Mouse (Mus musculus) midbrain, embryonic 11.5 days (tissue): ENCODE measurements at regions not wholly inside any gene's neighbourhood (a gene's known extent, or its start where the extent isn't known, plus 50 kb on each side); places are given as distances from the start of the nearest gene placed in this dataset.
A peak's percentile ranks its signal among the peaks of the same experiment; 100 is the strongest.

ENCODE experiments used
- ATAC-seq: fragments of 200-750 bp; cut with Nextera tagmentation; 2 replicates; pipeline ENCODE4 v1.8.0; 2017; ENCODE audit warnings: moderate TSS enrichment, moderate library complexity; ENCODE audit not compliant: low FRiP score
- DNase-seq: peaks from one replicate; pipeline ENCODE4 v3.0.0; 2015; ENCODE audit warnings: low spot score; ENCODE audit errors: missing footprints
- H3K27ac ChIP-seq: fragments of 300-500 bp; sonication (generic); 2 replicates; pipeline ENCODE4 v1.5.1; 2014; ENCODE audit warnings: low read depth, low read length
- H3K27me3 ChIP-seq: fragments of 300-500 bp; sonication (generic); 2 replicates; pipeline ENCODE4 v1.6.1; 2014; ENCODE audit warnings: mild to moderate bottlenecking, low read length, moderate library complexity, mixed read lengths; ENCODE audit not compliant: control insufficient read depth, insufficient read depth
- H3K36me3 ChIP-seq: fragments of 300-500 bp; sonication (generic); 2 replicates; pipeline ENCODE4 v1.6.1; 2014; ENCODE audit warnings: mild to moderate bottlenecking, low read length, moderate library complexity, mixed read lengths; ENCODE audit not compliant: control insufficient read depth, insufficient read depth
- H3K4me1 ChIP-seq: fragments of 300-500 bp; sonication (generic); 2 replicates; pipeline ENCODE4 v1.6.1; 2014; ENCODE audit warnings: low read length; ENCODE audit not compliant: control insufficient read depth, insufficient read depth
- H3K4me2 ChIP-seq: fragments of 300-500 bp; sonication (generic); 2 replicates; pipeline ENCODE4 v1.6.1; 2014; ENCODE audit warnings: mild to moderate bottlenecking, moderate library complexity
- H3K4me3 ChIP-seq: fragments of 300-500 bp; sonication (generic); 2 replicates; pipeline ENCODE4 v1.5.1; 2014; ENCODE audit warnings: low read depth, low read length
- H3K9ac ChIP-seq: fragments of 300-500 bp; sonication (generic); 2 replicates; pipeline ENCODE4 v1.6.1; 2014; ENCODE audit warnings: low read length
- H3K9me3 ChIP-seq: fragments of 300-500 bp; sonication (generic); 2 replicates; pipeline ENCODE4 v1.6.1; 2016; ENCODE audit warnings: low read length; ENCODE audit not compliant: control insufficient read depth
- WGBS: fragments of 180-500 bp; shearing (Covaris S2); extraction: QIAGEN DNeasy Blood & Tissue Kit; methylation state at CpG from one replicate; pipeline ENCODE4 v1.1.7; 2014; 5-methylcytosine and 5-hydroxymethylcytosine counted together

DNA sequence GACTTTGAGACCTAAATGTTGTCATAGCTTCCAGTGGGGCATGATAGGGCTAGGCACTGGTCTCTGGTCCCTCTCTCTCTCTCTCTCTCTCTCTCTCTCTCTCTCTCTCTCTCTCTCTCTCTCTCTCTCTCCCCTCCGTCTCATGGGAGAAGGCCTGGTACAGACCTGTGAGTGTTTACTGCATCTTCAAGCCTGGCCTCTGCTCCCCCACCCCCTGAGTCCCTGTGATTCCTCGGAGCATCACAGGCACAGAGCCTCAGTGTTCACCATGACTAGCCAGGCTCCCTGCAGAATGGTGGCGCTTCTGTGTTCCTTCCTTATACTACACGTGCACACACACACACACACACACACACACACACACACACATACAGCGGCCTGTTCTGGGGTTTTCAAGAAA lies 94.6 kb upstream of the Ankrd55 start:
- no peak overlapping the region for H3K4me2 ChIP-seq
- no peak for ATAC-seq
- no peaks in the 10 kb centered on the region for H3K36me3 ChIP-seq
- 77% methylated on average over 5 of the region's 5 CpGs for WGBS
- no peak overlapping the region for H3K9ac ChIP-seq
- H3K4me3 ChIP-seq: no peak overlapping the region
- no peaks in the 10 kb centered on the region for H3K9me3 ChIP-seq
- H3K27ac ChIP-seq: no peak overlapping the region
- no peaks in the 10 kb centered on the region; the same call in 1 of the 2 replicates for H3K4me1 ChIP-seq
- H3K27me3 ChIP-seq: no peaks in the 10 kb centered on the region; the same call in 1 of the 2 replicates
- peak; percentile 66 for DNase-seq

DNA sequence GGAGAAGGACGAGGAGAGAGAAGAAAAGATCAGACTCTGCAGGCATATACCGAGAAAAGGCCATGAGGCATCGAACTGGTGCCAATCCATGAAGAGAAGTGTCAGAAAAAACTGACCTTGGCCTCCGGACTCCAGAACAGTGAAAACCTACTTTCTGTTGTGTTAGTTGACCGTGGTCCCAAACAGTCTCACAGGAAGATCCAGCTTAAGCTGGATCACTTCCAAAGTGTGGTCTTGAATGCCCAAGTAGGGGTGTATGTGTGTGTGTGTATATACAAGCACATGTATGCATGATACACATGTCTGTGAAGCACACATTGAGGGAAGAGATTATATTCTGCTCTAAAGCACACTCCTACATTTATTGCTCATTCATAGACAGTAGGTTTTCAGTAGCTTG lies 93.3 kb upstream of the Ankrd55 start:
- Histone ChIP-seq H3K27me3 (no peaks in the 10 kb centered on the region; the same call in 1 of the 2 replicates), H3K9me3 (no peaks in the 10 kb centered on the region), H3K4me3 (no peak overlapping the region), H3K4me1 (no peaks in the 10 kb centered on the region; the same call in 1 of the 2 replicates), H3K36me3 (no peaks in the 10 kb centered on the region), H3K9ac (no peak overlapping the region), H3K27ac (no peak overlapping the region), H3K4me2 (no peak overlapping the region)
- 80% methylated on average over 5 of the region's 5 CpGs for whole genome bisulfite sequencing
- DNase-seq (no peak), ATAC-seq (no peak)

DNA sequence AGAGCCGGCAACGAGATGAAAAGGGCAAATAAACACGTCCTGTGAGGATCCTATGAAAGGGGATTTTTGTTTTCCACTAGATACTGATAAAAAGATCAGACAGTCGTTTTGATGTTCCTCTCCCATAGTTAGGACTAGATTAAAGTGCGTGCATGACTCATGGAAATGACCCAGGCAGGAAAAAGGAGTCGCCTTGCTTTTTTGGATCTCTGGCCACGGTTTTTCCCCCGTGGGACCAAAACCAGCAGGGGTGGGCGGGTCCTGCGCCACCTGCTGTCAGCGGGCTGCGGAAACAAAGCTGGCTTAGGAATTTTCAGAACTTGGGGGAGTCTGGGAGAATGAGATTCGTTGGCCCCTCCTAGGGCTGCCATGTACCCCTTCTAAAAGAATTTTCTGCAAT lies 91.5 kb upstream of the Ankrd55 start:
- Histone ChIP-seq H3K4me3 (no peak overlapping the region), H3K36me3 (no peaks in the 10 kb centered on the region), H3K4me1 (no peaks in the 10 kb centered on the region; the same call in 1 of the 2 replicates), H3K9ac (no peak overlapping the region), H3K9me3 (no peaks in the 10 kb centered on the region), H3K27me3 (no peaks in the 10 kb centered on the region; the same call in 1 of the 2 replicates), H3K27ac (no peak overlapping the region), H3K4me2 (peak overlapping the region; percentile 35; the same call in 1 of the 2 replicates)
- peak; percentile 94 for DNase-seq
- ATAC-seq: peak; percentile 57; the same call in 1 of the 2 replicates
- WGBS: 6% methylated on average over 13 of the region's 13 CpGs

DNA sequence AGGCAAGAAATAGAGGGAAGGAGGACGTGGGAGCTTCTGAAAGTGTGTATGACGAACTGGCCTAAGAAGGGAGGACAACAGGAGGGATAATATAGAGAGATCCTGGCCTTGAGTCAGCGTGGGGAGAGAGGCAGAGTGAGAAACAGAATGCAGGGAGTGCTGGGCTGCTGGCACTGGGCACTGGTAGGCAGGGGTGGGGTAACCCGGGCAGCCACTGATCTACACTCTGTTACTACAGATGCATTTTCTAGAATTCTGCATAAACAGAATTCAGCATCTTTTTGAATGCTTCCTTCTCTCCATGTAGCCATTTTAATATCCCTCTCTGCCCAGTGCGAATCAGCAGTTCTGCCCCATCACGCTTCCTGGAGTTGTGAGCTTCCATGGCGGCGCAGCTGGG lies 84.5 kb upstream of the Ankrd55 start:
- H3K4me2 ChIP-seq: no peak overlapping the region
- WGBS: 87% methylated on average over 8 of the region's 8 CpGs
- no peaks in the 10 kb centered on the region for H3K27me3 ChIP-seq
- no peak overlapping the region for H3K4me3 ChIP-seq
- ATAC-seq (no peak), DNase-seq (no peak)
- H3K9ac ChIP-seq: no peak overlapping the region
- H3K4me1 ChIP-seq: no peaks in the 10 kb centered on the region; the same call in 1 of the 2 replicates
- H3K9me3 ChIP-seq: no peaks in the 10 kb centered on the region
- H3K27ac ChIP-seq: no peak overlapping the region
- H3K36me3 ChIP-seq: no peaks in the 10 kb centered on the region

DNA sequence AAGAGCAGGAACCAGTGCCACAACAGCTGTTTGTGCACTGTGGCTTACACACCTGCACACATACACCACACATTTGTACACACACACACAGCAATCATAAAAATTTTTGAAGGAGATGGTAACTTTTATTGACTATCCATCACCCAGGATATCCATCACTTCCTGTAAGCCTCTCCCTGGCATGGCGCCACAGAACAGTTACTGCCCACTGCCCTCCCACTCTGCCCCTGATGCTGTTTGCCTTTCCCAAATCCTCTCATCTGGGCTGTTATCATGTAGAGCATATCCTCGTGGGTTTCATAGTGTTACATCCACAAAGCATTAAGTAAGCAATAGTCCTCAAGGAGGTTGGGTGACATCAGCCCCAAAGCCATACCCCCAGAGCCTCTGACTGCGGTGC lies 84.0 kb upstream of the Ankrd55 start:
- 71% methylated on average over 3 of the region's 3 CpGs for WGBS
- no peak overlapping the region for H3K4me2 ChIP-seq
- H3K36me3 ChIP-seq: no peaks in the 10 kb centered on the region
- H3K9me3 ChIP-seq: no peaks in the 10 kb centered on the region
- H3K9ac ChIP-seq: no peak overlapping the region
- no peaks in the 10 kb centered on the region; the same call in 1 of the 2 replicates for H3K4me1 ChIP-seq
- no peak overlapping the region for H3K4me3 ChIP-seq
- DNase-seq: peak; percentile 39
- H3K27ac ChIP-seq: no peak overlapping the region
- H3K27me3 ChIP-seq: no peaks in the 10 kb centered on the region
- ATAC-seq: no peak; the same call in 1 of the 2 replicates

DNA sequence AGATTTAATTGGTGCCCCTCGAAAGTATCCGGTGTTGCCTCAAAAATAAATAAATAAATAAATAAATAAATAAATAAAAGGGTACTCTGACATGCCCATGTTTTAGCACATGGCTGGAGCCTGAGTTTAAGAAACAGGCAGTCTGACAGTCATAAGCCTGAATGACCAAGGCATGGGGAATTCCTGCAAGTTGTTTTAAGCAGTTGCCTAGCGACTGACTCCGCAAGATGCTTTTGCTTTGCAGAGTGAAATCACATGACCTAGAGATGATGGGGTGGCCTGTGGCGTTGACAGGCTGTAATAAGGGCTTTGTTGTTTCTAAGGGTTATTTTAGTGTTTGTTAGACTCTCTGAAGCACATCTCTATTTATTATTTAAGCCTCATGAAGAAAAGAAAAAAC lies 83.4 kb upstream of the Ankrd55 start:
- ATAC-seq: peak; percentile 55
- 59% methylated on average over 5 of the region's 5 CpGs for WGBS

DNA sequence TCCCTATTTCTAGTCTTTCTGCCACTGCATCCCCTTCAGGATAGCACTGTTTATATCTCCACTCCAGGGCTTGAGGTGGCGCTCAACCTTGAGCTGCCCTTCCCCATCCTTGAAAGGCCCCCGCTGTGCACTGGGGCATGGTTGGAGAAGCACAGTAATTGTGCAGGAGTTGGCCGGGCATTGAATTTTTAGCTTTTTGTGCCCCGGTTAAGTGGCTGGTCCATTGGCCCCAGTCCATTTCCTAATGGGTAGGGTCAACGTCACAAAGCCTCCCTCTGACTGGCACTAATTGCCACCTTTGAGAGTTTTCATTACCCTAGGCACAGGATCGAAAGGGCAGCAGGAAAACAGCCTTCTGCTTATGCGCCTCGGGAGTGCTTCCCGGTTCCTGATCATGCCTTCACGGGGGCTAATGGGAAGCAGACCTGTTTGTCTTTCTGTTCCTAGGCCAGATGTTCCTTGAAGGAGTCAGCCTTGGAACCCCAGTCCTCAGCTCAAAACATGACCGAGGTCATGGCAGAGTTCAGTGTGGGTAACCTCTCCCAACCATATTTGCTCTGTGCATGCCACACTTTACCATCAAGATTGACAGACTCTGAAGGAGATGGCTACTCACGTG lies 80.5 kb upstream of the Ankrd55 start:
- Histone ChIP-seq H3K9me3 (no peaks in the 10 kb centered on the region), H3K36me3 (no peaks in the 10 kb centered on the region), H3K4me3 (no peak overlapping the region), H3K27me3 (no peaks in the 10 kb centered on the region), H3K4me2 (no peak overlapping the region), H3K27ac (no peak overlapping the region), H3K9ac (no peak overlapping the region), H3K4me1 (no peaks in the 10 kb centered on the region; the same call in 1 of the 2 replicates)
- ATAC-seq: no peak
- WGBS: 73% methylated on average over 12 of the region's 12 CpGs
- DNase-seq: peak; percentile 77

More for the DNA sequence above, 83.4 kb upstream of the Ankrd55 start:
- no peak overlapping the region for H3K4me2 ChIP-seq
- no peak overlapping the region for H3K4me3 ChIP-seq
- DNase-seq: no peak
- no peak overlapping the region for H3K27ac ChIP-seq
- no peaks in the 10 kb centered on the region for H3K36me3 ChIP-seq
- H3K27me3 ChIP-seq: no peaks in the 10 kb centered on the region
- no peaks in the 10 kb centered on the region for H3K9me3 ChIP-seq
- no peak overlapping the region for H3K9ac ChIP-seq
- no peaks in the 10 kb centered on the region; the same call in 1 of the 2 replicates for H3K4me1 ChIP-seq

DNA sequence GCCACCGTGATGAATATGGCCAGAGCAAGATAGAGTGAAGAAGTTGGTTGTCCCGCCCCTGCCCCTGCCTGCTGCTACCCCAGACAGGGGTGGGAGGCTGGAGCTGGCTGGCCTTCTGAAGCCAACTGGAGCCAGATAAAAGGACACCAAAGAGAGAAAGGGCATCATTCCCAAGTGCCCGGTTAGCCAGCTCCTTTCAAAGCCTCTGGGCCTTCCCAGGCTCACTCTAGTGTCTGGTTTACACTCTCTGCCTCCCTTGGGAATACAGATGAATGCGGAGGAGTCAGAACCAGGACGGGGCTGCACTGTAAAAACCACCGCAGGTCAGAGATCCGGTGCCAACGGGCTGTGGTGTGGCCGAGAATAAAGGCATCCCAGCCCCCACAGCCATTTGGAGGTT lies 76.4 kb upstream of the Ankrd55 start:
- no peak for ATAC-seq
- 82% methylated on average over 9 of the region's 9 CpGs for WGBS
- DNase-seq: peak; percentile 19

DNA sequence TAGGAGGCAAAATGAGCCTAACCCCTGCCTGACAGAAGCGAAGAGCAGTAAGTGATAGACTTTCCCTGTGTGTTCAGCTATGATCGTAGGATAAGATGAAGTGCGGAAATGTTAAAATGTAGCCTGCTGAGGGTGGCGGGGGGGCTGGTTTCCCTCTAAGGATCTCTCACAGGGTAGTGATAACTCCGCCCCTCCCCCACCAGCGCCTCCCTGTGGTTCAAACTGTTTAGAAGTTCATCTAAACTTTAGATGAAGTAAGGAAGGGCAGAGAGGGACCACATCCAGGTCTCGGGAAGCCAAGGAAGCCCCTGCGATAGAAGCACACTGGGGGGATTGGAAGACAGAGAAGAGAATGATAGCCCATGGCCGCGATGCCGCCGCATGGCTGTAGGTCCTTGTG lies 75.9 kb upstream of the Ankrd55 start:
- Histone ChIP-seq H3K27ac (no peak overlapping the region), H3K9me3 (no peaks in the 10 kb centered on the region), H3K4me3 (no peak overlapping the region), H3K36me3 (no peaks in the 10 kb centered on the region), H3K4me1 (no peaks in the 10 kb centered on the region), H3K9ac (no peak overlapping the region), H3K27me3 (no peaks in the 10 kb centered on the region), H3K4me2 (no peak overlapping the region)
- ATAC-seq (no peak), DNase-seq (peak; percentile 78)
- 83% methylated on average over 12 of the region's 12 CpGs for WGBS

More for the DNA sequence above, 76.4 kb upstream of the Ankrd55 start:
- no peaks in the 10 kb centered on the region for H3K36me3 ChIP-seq
- H3K9me3 ChIP-seq: no peaks in the 10 kb centered on the region
- H3K27ac ChIP-seq: no peak overlapping the region
- no peaks in the 10 kb centered on the region for H3K4me1 ChIP-seq
- H3K4me2 ChIP-seq: no peak overlapping the region
- no peak overlapping the region for H3K9ac ChIP-seq
- no peak overlapping the region for H3K4me3 ChIP-seq
- no peaks in the 10 kb centered on the region for H3K27me3 ChIP-seq
